Mouse (Mus musculus): ENCODE measurements around the gene Snrnp40.

The Snrnp40 gene

DNA sequence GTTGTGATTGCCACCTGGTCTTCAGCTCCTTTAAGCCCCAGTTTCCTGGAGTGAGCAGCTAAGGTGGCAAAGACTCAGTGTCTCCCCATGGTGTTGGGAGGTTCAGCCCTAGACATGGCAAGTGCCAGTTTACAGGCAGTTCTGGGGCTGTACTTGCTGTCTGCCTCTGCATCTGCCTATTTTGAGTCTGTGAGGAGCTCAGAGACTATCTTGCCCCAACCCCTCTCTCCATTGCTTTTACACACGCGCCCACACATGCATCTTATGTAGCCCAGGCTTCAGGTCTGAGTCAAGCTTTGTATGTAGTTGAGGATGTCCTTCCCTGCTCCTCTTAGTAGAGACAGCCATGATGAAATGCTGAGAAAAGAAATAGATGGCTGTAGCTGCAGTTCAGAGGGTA lies 19.2 kb downstream of the Snrnp40 start:
- no peak for DNase-seq (ENCODE audit: extremely low spot score, low spot score)

DNA sequence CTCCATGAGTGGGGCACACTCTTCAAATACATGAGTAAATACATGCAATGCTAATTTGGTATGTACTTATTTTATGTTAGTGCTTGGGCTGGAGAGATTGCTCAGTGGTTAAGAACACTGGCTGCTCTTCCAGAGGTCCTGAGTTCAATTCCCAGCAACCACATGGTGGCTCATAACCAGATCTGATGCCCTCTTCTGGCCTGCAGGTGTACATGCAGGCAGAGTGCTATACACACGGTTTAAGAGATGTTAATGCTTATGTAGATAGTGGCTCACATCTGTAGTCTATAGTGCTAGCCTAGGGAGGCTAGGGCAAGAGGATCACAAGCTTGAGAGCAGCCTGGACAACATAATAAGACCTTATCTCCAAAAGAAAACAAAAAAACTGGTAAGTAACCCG lies 20.5 kb downstream of the Snrnp40 start:
- no peak for DNase-seq (ENCODE audit: extremely low spot score, low spot score)

GRCm38 (mm10) chr4:130387256-130387655 lies 27.3 kb downstream of the Snrnp40 start:
- no peak for DNase-seq (ENCODE audit: extremely low spot score, low spot score)

DNA sequence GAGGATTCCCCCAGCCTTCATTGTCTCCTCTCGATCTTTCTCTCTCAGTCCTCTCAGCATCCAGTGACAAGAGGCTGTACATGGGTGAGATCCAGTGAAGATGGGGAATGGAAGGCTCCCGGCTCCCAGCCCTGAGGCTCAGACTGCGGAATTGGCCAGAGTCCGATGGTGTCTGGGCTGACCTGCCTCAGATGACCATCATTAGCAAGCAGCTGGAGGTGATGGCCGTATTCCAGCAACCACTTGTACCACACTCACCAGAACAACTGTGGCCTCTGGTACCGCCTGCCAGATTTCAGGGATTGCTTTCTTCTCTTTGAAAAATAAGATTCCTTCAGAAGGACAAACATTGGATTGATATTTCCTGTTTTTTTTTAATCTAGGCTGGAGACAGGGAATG lies 29.6 kb downstream of the Snrnp40 start:
- no peak for DNase-seq (ENCODE audit: extremely low spot score, low spot score)

GRCm38 (mm10) chr4:130389927-130390326 lies 30.0 kb downstream of the Snrnp40 start:
- no peak for DNase-seq (ENCODE audit: extremely low spot score, low spot score)

DNA sequence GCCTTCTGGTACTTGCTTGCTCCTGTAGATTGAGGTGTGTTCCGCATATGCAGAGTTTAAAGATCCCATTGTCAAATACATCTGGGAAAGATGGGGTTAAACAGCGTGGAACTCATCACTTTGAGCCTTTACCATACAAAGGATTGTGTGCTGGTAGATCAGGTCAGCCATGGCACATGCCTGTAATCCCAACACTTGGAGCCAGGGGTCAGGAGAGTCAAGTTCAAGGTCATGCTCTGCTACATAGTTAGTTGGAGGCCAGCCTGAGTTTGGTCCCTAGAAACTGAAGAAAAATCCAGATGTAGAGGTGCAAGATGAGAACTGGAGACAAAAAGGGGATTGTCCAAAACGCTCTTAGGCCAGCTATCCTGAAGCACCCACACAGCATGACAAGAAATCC lies 31.3 kb downstream of the Snrnp40 start:
- DNase-seq (ENCODE audit: extremely low spot score, low spot score), result peak; percentile 29

Measured in neural tube, embryonic 10.5 days (tissue).